Mouse (Mus musculus) lung, embryonic 16.5 days (tissue): ENCODE data around the gene Erf. TPM values are rescaled to one million over a fixed set of nuclear protein-coding genes. Genes with fewer than 3 reads are reported as not detected.

Experiments
- ATAC-seq: fragments of 200-750 bp; cut with Nextera tagmentation; 2 replicates; pipeline ENCODE4 v1.8.0; 2017; ENCODE audit warnings: low read depth, mild to moderate bottlenecking, moderate library complexity
- H3K27ac ChIP-seq: fragments of 300-500 bp; sonication (generic); 2 replicates; pipeline ENCODE4 v1.5.1; 2014; ENCODE audit warnings: mild to moderate bottlenecking, control low read depth, low read length
- H3K27me3 ChIP-seq: fragments of 300-500 bp; sonication (generic); 2 replicates; pipeline ENCODE4 v1.6.1; 2014; ENCODE audit warnings: low read depth, low read length, mixed read lengths; ENCODE audit not compliant: control insufficient read depth, insufficient read depth
- H3K36me3 ChIP-seq: fragments of 300-500 bp; sonication (generic); 2 replicates; pipeline ENCODE4 v1.6.1; 2014; ENCODE audit warnings: low read length; ENCODE audit not compliant: control insufficient read depth, insufficient read depth
- H3K4me1 ChIP-seq: fragments of 300-500 bp; sonication (generic); replicated peaks from 2 replicates; pipeline ENCODE4 v1.6.1; 2014; ENCODE audit warnings: low read length, mixed read lengths; ENCODE audit not compliant: control insufficient read depth, insufficient read depth
- H3K4me2 ChIP-seq: fragments of 300-500 bp; sonication (generic); 2 replicates; pipeline ENCODE4 v1.6.1; 2014; ENCODE audit warnings: low read depth, low read length, control low read depth
- H3K4me3 ChIP-seq: fragments of 300-500 bp; sonication (generic); 2 replicates; pipeline ENCODE4 v1.5.1; 2014; ENCODE audit warnings: mild to moderate bottlenecking, low read length, control low read depth
- H3K9ac ChIP-seq: fragments of 300-500 bp; sonication (generic); 2 replicates; pipeline ENCODE4 v1.6.1; 2014; ENCODE audit warnings: low read length, control low read depth
- H3K9me3 ChIP-seq: fragments of 300-500 bp; sonication (generic); 2 replicates; pipeline ENCODE4 v1.6.1; 2016; ENCODE audit warnings: low read length; ENCODE audit not compliant: control insufficient read depth
- WGBS: fragments of 180-500 bp; shearing (Covaris S2); extraction: QIAGEN DNeasy Blood & Tissue Kit; methylation state at CpG from one replicate; pipeline ENCODE4 v1.1.7; 2014; 5-methylcytosine and 5-hydroxymethylcytosine counted together
- polyA plus RNA-seq: library from polyadenylated mRNA; unstranded; fragments of >200 nt; fragmentation: Nextera tagmentation; extraction: Ambion mirVana; gene quantifications from 2 replicates; pipeline ENCODE4 v1.2.1, GENCODE M21; 2015

Erf gene
- polyA plus RNA-seq, 1 experiment from 2014 or later = 13.6 TPM

DNA sequence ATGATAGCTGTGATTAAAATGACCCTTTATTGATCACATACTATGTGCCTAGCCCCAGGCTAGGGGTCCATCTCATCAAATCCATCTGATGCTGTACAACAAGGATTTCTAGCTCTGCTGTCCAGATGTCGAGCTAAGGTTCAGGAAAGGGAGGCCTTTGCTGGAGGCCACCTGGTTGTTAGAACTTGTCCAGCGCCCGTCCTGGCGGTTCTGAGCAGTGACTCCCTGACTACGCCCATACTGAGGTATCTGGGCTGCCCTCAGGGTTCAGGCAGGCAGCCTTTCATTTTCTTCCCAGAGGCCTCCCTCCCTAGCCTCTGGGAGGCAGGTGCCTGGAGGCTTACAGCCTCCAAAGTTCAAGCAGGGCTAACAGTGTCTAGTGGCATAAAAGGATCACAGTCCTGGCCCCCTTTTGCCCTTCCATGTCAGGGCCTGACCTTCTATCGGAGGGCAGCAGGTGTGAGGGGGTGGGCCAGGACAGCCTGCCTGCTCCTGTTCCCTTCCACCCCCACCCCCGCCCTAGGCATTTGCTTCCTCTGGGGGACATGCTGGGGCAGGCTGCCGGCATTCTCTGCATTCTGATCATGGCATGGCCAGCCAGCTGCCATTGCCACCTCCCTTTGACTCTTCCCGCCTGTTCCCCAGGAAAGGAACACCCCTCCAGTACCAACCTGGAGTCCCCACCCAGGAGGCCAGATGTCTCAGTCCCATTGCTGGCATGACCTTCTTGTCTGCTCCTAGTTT is 25.2 kb upstream of the Erf start:
- peaks cover 26% of the 10 kb centered on the region for H3K4me1 ChIP-seq
- no peaks in the 10 kb centered on the region for H3K9me3 ChIP-seq
- H3K4me3 ChIP-seq = no peak overlapping the region
- no peak overlapping the region for H3K27ac ChIP-seq
- no peaks in the 10 kb centered on the region for H3K27me3 ChIP-seq
- ATAC-seq = no peak
- H3K4me2 ChIP-seq = no peak overlapping the region
- peaks cover 7% of the 10 kb centered on the region for H3K36me3 ChIP-seq
- 55% methylated on average over 9 of the region's 9 CpGs for WGBS
- H3K9ac ChIP-seq = peak overlapping the region; percentile 31; the same call in 1 of the 2 replicates

DNA sequence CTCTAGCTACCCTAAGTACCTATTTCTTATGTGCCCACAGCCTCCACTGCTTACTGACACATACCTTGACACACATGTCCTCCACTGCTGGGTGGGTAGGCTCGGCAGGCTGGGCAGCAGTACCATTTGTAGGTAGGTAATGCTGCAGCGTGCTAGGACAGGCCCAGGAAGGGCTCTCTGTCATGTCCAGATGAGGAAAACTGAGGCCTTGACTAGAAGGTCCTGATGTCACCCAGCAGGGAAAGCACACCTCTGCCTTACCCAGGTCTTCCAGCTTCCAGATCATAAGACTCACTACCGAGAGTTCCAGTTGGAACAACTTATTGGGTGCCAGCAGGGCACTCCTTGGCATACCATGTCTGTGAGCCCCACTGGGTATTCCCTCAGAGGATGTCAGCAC is 24.4 kb upstream of the Erf start:
- no peak overlapping the region for H3K4me2 ChIP-seq
- no peak overlapping the region for H3K9ac ChIP-seq
- H3K4me3 ChIP-seq = no peak overlapping the region
- H3K36me3 ChIP-seq = peaks cover 7% of the 10 kb centered on the region
- 77% methylated on average over 3 of the region's 3 CpGs for WGBS
- no peak overlapping the region for H3K27ac ChIP-seq
- no peaks in the 10 kb centered on the region for H3K27me3 ChIP-seq
- H3K4me1 ChIP-seq = peaks cover 19% of the 10 kb centered on the region
- no peaks in the 10 kb centered on the region for H3K9me3 ChIP-seq
- ATAC-seq = no peak

GRCm38 (mm10) chr7:25274571-25274970 is 24.0 kb upstream of the Erf start:
- WGBS = 39% methylated on average over 5 of the region's 5 CpGs
- no peak overlapping the region for H3K9ac ChIP-seq
- H3K36me3 ChIP-seq = peaks cover 7% of the 10 kb centered on the region
- H3K4me1 ChIP-seq = peaks cover 20% of the 10 kb centered on the region
- no peaks in the 10 kb centered on the region for H3K27me3 ChIP-seq
- no peak for ATAC-seq
- H3K4me2 ChIP-seq = no peak overlapping the region
- no peak overlapping the region for H3K27ac ChIP-seq
- H3K9me3 ChIP-seq = no peaks in the 10 kb centered on the region
- H3K4me3 ChIP-seq = no peak overlapping the region

DNA sequence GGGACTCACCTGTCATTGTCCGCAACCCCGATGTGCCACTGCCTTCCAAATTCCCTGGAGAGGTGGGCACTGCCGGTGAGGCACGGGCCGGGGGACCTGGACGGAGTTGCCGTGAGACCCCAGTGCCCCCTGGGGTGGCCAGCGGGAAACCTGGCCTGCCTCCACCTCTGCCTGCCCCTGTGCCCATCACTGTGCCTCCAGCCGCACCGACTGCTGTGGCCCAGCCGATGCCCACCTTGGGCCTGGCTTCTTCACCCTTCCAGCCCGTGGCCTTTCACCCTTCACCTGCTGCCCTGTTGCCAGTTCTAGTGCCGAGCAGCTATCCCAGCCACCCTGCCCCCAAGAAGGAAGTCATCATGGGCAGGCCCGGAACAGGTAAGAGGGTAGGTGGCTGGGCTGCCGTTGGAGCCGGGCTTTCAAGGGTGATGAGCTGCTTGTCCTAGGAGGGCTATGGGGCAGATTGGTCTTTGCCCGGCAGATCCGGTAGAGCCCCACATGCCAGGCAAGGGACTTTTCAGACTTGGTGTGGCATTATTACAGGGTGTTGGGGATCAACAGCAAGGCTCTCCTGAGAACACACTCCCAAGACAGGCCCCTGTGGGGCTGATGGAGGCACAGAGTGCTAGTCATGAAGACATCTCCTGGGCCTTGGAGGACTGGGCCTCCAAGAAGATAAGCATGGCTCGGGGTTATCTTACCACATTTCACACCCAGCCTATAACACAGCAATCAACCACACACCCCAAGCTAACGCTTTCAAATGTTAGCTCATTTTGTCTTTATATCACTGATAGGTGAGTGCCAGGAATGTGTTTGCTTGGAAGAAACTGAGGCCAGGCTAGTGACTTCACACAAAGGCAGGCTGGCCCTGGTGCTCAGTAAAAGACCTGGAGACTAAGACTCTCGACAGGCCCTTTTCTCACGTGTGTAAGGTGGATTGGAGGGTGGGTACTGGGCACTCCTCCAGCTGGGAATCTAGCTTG is 23.0 kb upstream of the Erf start:
- ATAC-seq = no peak
- no peak overlapping the region for H3K4me2 ChIP-seq
- H3K4me3 ChIP-seq = no peak overlapping the region
- H3K9me3 ChIP-seq = no peaks in the 10 kb centered on the region
- no peak overlapping the region for H3K9ac ChIP-seq
- WGBS = 87% methylated on average over 22 of the region's 22 CpGs
- no peak overlapping the region for H3K27ac ChIP-seq
- peaks cover 28% of the 10 kb centered on the region for H3K4me1 ChIP-seq
- H3K36me3 ChIP-seq = peaks cover 7% of the 10 kb centered on the region
- no peaks in the 10 kb centered on the region for H3K27me3 ChIP-seq

- H3K4me3 ChIP-seq = no peak overlapping the region
- 81% methylated on average over 38 of the region's 38 CpGs for WGBS
- no peak overlapping the region for H3K4me2 ChIP-seq
- H3K27ac ChIP-seq = no peak overlapping the region
- peaks cover 7% of the 10 kb centered on the region for H3K36me3 ChIP-seq
- no peaks in the 10 kb centered on the region for H3K9me3 ChIP-seq
- H3K9ac ChIP-seq = no peak overlapping the region
- no peaks in the 10 kb centered on the region for H3K27me3 ChIP-seq
- H3K4me1 ChIP-seq = peaks cover 25% of the 10 kb centered on the region
- ATAC-seq = no peak
Measured at GRCm38 (mm10) chr7:25272445-25273258, 22.1 kb upstream of the Erf start.

DNA sequence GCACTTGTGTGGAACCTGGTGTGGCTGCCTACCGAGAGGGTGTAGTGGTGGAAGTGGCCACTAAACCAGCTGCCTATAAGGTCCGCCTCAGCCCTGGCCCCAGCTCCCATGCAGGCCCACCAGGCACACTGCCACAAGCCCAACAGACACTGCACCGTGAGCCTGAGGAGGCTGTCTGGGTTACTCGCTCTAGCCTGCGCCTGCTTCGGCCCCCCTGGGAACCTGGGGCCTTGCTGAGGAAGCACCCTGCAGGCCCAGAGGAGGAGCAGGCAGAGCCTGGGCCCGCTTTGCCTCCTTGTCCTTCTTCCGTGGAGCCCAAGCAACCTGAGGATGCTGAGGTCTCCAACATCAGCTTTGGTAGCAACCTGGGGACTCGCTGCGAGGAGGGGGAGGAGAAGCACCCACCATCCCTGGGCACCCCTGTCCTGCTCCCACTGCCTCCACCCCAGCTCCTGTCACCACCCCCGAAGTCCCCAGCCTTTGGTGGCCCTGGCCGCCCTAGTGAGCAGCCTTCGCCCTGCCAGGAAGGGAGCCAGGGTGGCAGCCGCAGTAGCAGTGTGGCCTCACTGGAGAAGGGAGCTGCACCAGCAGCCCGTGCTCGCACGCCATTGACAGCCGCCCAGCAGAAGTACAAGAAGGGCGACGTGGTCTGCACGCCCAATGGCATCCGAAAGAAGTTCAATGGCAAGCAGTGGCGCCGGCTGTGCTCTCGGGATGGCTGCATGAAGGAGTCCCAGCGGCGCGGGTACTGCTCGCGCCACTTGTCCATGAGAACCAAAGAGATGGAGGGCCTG is 21.3 kb upstream of the Erf start:
- H3K9me3 ChIP-seq = no peaks in the 10 kb centered on the region
- H3K36me3 ChIP-seq = peaks cover 7% of the 10 kb centered on the region
- WGBS = 83% methylated on average over 28 of the region's 30 CpGs
- no peak overlapping the region for H3K27ac ChIP-seq
- no peaks in the 10 kb centered on the region for H3K27me3 ChIP-seq
- no peak overlapping the region for H3K9ac ChIP-seq
- ATAC-seq = no peak
- H3K4me3 ChIP-seq = no peak overlapping the region
- H3K4me1 ChIP-seq = peaks cover 24% of the 10 kb centered on the region
- H3K4me2 ChIP-seq = no peak overlapping the region

GRCm38 (mm10) chr7:25270652-25271633 is 20.4 kb upstream of the Erf start:
- Histone ChIP-seq H3K9ac (no peak overlapping the region), H3K4me1 (peaks cover 20% of the 10 kb centered on the region), H3K4me2 (no peak overlapping the region), H3K9me3 (no peaks in the 10 kb centered on the region), H3K27ac (no peak overlapping the region), H3K27me3 (no peaks in the 10 kb centered on the region), H3K4me3 (no peak overlapping the region), H3K36me3 (peaks cover 7% of the 10 kb centered on the region)
- WGBS = 86% methylated on average over 35 of the region's 35 CpGs
- no peak for ATAC-seq
